In genomic region chr8:127262436-127262835, GRCm38 (mm10) we compare ENCODE assay signal across 22 mouse cellular contexts.
DNase-seq lines count a peak whose midpoint lies in the region; ATAC-seq lines count a peak whose summit lies in the region.
"Had no signal": no experiment of that assay in that cellular context is flagged by ENCODE, and none has a peak within 500 bp of the region (broad histone marks: within the 10 kb centered on the region; RNA-seq: fewer than 3 reads in every experiment).

No protein-coding gene starts in this region.

- no peak for ATAC-seq in hindbrain, embryonic 13.5 days (ENCODE audit: low FRiP score)
- no peak for ATAC-seq in hindbrain, embryonic 16.5 days
- ATAC-seq in kidney, embryonic 16.5 days (ENCODE audit: low FRiP score, low TSS enrichment), result no peak
- no peak for ATAC-seq in midbrain, embryonic 11.5 days (ENCODE audit: low FRiP score)
- ATAC-seq: activated CD4-positive, CD25-positive, alpha-beta regulatory T cell, adult 4 months; forebrain, embryonic 13.5 days; forebrain, embryonic 15.5 days; Patski had no signal

- WGBS in hindbrain, embryonic 13.5 days, result 53% methylated on average over 3 of the region's 3 CpGs
- WGBS in hindbrain, embryonic 16.5 days, result 41% methylated on average over 3 of the region's 3 CpGs
- 38% methylated on average over 3 of the region's 3 CpGs for WGBS in kidney, embryonic 16.5 days
- WGBS in midbrain, embryonic 11.5 days, result 76% methylated on average over 3 of the region's 3 CpGs
- WGBS in midbrain, embryonic 10.5 days, result 74% methylated on average over 3 of the region's 3 CpGs

- no peak overlapping the region for H3K4me2 ChIP-seq in hindbrain, embryonic 13.5 days
- no peak overlapping the region for H3K4me2 ChIP-seq in hindbrain, embryonic 16.5 days (ENCODE audit: low read length)
- no peak overlapping the region for H3K4me2 ChIP-seq in kidney, embryonic 16.5 days (replicated peaks; ENCODE audit: low read depth, low read length)
- H3K4me2 ChIP-seq in midbrain, embryonic 11.5 days, result no peak overlapping the region
- H3K4me2 ChIP-seq: embryonic facial prominence, embryonic 12.5 days; forebrain, embryonic 13.5 days; forebrain, embryonic 15.5 days had no signal

- DNase-seq in kidney, postnatal 10 days, result no peak
- DNase-seq in midbrain, embryonic 11.5 days (ENCODE audit: low spot score, missing footprints), result peak; percentile 10
- DNase-seq in midbrain, embryonic 10.5 days (ENCODE audit: low spot score), result no peak
- peak; percentile 53 for DNase-seq in MN1 (ENCODE audit: low spot score)
- no peak for DNase-seq in lung, postnatal 14 days
- DNase-seq: adrenal gland, adult 8-10 months; adrenal gland, postnatal 14 days; adrenal gland, postnatal 36 days; cerebellum, adult 11-12 months; cerebellum, adult 2 months; cerebellum, adult 9-10 months; cerebellum, postnatal 10 days; cerebellum, postnatal 25 days had no signal

- no peaks in the 10 kb centered on the region for H3K27me3 ChIP-seq in hindbrain, embryonic 13.5 days
- H3K27me3 ChIP-seq in hindbrain, embryonic 16.5 days (replicated peaks; ENCODE audit: control insufficient read depth, insufficient read depth, low read length), result no peaks in the 10 kb centered on the region
- H3K27me3 ChIP-seq in kidney, embryonic 16.5 days (ENCODE audit: insufficient read depth, low read length), result no peaks in the 10 kb centered on the region
- H3K27me3 ChIP-seq in midbrain, embryonic 11.5 days (ENCODE audit: control insufficient read depth, insufficient read depth, low read length), result peaks cover 6% of the 10 kb centered on the region
- peaks cover 36% of the 10 kb centered on the region for H3K27me3 ChIP-seq in midbrain, embryonic 10.5 days (ENCODE audit: low read depth, poor library complexity, severe bottlenecking)
- H3K27me3 ChIP-seq: embryonic facial prominence, embryonic 12.5 days; forebrain, embryonic 13.5 days; forebrain, embryonic 15.5 days; Patski had no signal

- H3K36me3 ChIP-seq in hindbrain, embryonic 13.5 days, result no peaks in the 10 kb centered on the region
- no peaks in the 10 kb centered on the region for H3K36me3 ChIP-seq in hindbrain, embryonic 16.5 days (ENCODE audit: control insufficient read depth, insufficient read depth, low read length)
- H3K36me3 ChIP-seq in kidney, embryonic 16.5 days (ENCODE audit: insufficient read depth, low read length), result no peaks in the 10 kb centered on the region
- no peaks in the 10 kb centered on the region for H3K36me3 ChIP-seq in midbrain, embryonic 11.5 days (ENCODE audit: control insufficient read depth, insufficient read depth, low read length)
- no peaks in the 10 kb centered on the region for H3K36me3 ChIP-seq in midbrain, embryonic 10.5 days
- H3K36me3 ChIP-seq: embryonic facial prominence, embryonic 10.5 days; embryonic facial prominence, embryonic 12.5 days; forebrain, embryonic 15.5 days had no signal

- H3K9me3 ChIP-seq in hindbrain, embryonic 13.5 days, result peaks cover 5% of the 10 kb centered on the region; the same call in 1 of the 2 replicates
- H3K9me3 ChIP-seq in hindbrain, embryonic 16.5 days (ENCODE audit: control insufficient read depth, low read length), result no peaks in the 10 kb centered on the region
- H3K9me3 ChIP-seq in kidney, embryonic 16.5 days (ENCODE audit: low read length), result 0 out of 2 replicates have a peak, but pooled peaks cover 6% of the 10 kb centered on the region
- no peaks in the 10 kb centered on the region for H3K9me3 ChIP-seq in midbrain, embryonic 11.5 days (ENCODE audit: control insufficient read depth, low read length)
- no peaks in the 10 kb centered on the region; the same call in 1 of the 2 replicates for H3K9me3 ChIP-seq in midbrain, embryonic 10.5 days (replicated peaks)
- H3K9me3 ChIP-seq: embryonic facial prominence, embryonic 10.5 days; embryonic facial prominence, embryonic 12.5 days; forebrain, embryonic 13.5 days; forebrain, embryonic 15.5 days had no signal

- H3K27ac ChIP-seq in hindbrain, embryonic 13.5 days, result peak overlapping the region; percentile 32; the same call in 1 of the 2 replicates
- no peak overlapping the region for H3K27ac ChIP-seq in hindbrain, embryonic 16.5 days (ENCODE audit: low read depth, low read length)
- H3K27ac ChIP-seq in kidney, embryonic 16.5 days (ENCODE audit: low read length), result 0 out of 2 replicates have a peak overlapping the region, but pooled peaks have one; percentile 32
- no peak overlapping the region for H3K27ac ChIP-seq in midbrain, embryonic 11.5 days (ENCODE audit: low read depth, low read length)
- no peak overlapping the region for H3K27ac ChIP-seq in midbrain, embryonic 10.5 days (replicated peaks)
- H3K27ac ChIP-seq: embryonic facial prominence, embryonic 10.5 days; embryonic facial prominence, embryonic 12.5 days; forebrain, embryonic 13.5 days; forebrain, embryonic 15.5 days had no signal

- H3K4me1 ChIP-seq in hindbrain, embryonic 13.5 days (replicated peaks), result peaks cover 29% of the 10 kb centered on the region
- H3K4me1 ChIP-seq in hindbrain, embryonic 16.5 days (ENCODE audit: control insufficient read depth, insufficient read depth, low read depth, low read length), result peaks cover 8% of the 10 kb centered on the region
- peaks cover 34% of the 10 kb centered on the region for H3K4me1 ChIP-seq in kidney, embryonic 16.5 days (ENCODE audit: insufficient read depth, low read length)
- peaks cover 11% of the 10 kb centered on the region for H3K4me1 ChIP-seq in midbrain, embryonic 11.5 days (ENCODE audit: control insufficient read depth, insufficient read depth, low read length)
- H3K4me1 ChIP-seq in midbrain, embryonic 10.5 days, result peaks cover 31% of the 10 kb centered on the region

- H3K9ac ChIP-seq in hindbrain, embryonic 13.5 days, result no peak overlapping the region
- H3K9ac ChIP-seq in hindbrain, embryonic 16.5 days (ENCODE audit: low read depth, low read length), result no peak overlapping the region
- H3K9ac ChIP-seq in kidney, embryonic 16.5 days (replicated peaks; ENCODE audit: low read length), result no peak overlapping the region
- no peak overlapping the region for H3K9ac ChIP-seq in midbrain, embryonic 11.5 days (ENCODE audit: low read length)
- H3K9ac ChIP-seq: embryonic facial prominence, embryonic 12.5 days; forebrain, embryonic 13.5 days; forebrain, embryonic 15.5 days had no signal

- no peak overlapping the region for H3K4me3 ChIP-seq in hindbrain, embryonic 13.5 days
- H3K4me3 ChIP-seq in hindbrain, embryonic 16.5 days (ENCODE audit: low read length), result no peak overlapping the region
- H3K4me3 ChIP-seq in kidney, embryonic 16.5 days (ENCODE audit: low read length), result no peak overlapping the region
- H3K4me3 ChIP-seq in midbrain, embryonic 11.5 days (ENCODE audit: low read depth, low read length), result no peak overlapping the region
- no peak overlapping the region for H3K4me3 ChIP-seq in midbrain, embryonic 10.5 days
- H3K4me3 ChIP-seq: embryonic facial prominence, embryonic 10.5 days; embryonic facial prominence, embryonic 12.5 days; forebrain, embryonic 13.5 days; forebrain, embryonic 15.5 days had no signal

Comparison
In these comparisons a context has a peak if more than half of its experiments do, and no peak if none do; other contexts are left out.
1. H3K27ac ChIP-seq: peak in hindbrain, embryonic 13.5 days (single experiment) and kidney, embryonic 16.5 days (single experiment); none in hindbrain, embryonic 16.5 days (single experiment), midbrain, embryonic 11.5 days (single experiment) and midbrain, embryonic 10.5 days (single experiment).
2. DNase-seq: peak in midbrain, embryonic 11.5 days (single experiment) and MN1 (single experiment); none in kidney, postnatal 10 days (single experiment), midbrain, embryonic 10.5 days (single experiment) and lung, postnatal 14 days (single experiment).